In genomic region chr13:89146056-89146547, GRCm38 (mm10) we compare ENCODE assay signal across 13 mouse cellular contexts.
A peak's percentile ranks its signal among the peaks of the same experiment; 100 is the strongest.
DNase-seq lines count a peak whose midpoint lies in the region; ATAC-seq and TF ChIP-seq lines count a peak whose summit lies in the region.
"Had no signal": no experiment of that assay in that cellular context is flagged by ENCODE, and none has a peak within 500 bp of the region (broad histone marks: within the 10 kb centered on the region; RNA-seq: fewer than 3 reads in every experiment).

No protein-coding gene starts in this region.

- no peak for TF ChIP-seq POLR2A in MEL (IDR thresholded peaks at IDR 0.05; ENCODE audit: control insufficient read depth in 1 of 2, insufficient read depth in 1 of 2, low read depth in 1 of 2, low read length in 2 of 2, poor library complexity in 1 of 2)

- peak overlapping the region; percentile 16; the same call in 1 of the 2 replicates for H3K27ac ChIP-seq in heart, embryonic 12.5 days (ENCODE audit: poor library complexity, severe bottlenecking)
- no peak overlapping the region for H3K27ac ChIP-seq in MEL (ENCODE audit: control insufficient read depth, low read depth, low read length)
- no peak overlapping the region for H3K27ac ChIP-seq in forebrain, postnatal 0 days (ENCODE audit: low read depth, low read length)
- peak overlapping the region; percentile 17; the same call in 1 of the 2 replicates for H3K27ac ChIP-seq in midbrain, embryonic 13.5 days
- H3K27ac ChIP-seq: heart, adult 2 months had no signal

- H3K27me3 ChIP-seq in heart, embryonic 12.5 days (replicated peaks) = no peaks in the 10 kb centered on the region
- no peaks in the 10 kb centered on the region for H3K27me3 ChIP-seq in MEL (ENCODE audit: control insufficient read depth in 1 of 2, insufficient read depth in 2 of 2, low read length in 2 of 2)
- no peaks in the 10 kb centered on the region for H3K27me3 ChIP-seq in forebrain, postnatal 0 days (ENCODE audit: insufficient read depth, low read length)
- no peaks in the 10 kb centered on the region for H3K27me3 ChIP-seq in midbrain, embryonic 13.5 days

- no peak for TF ChIP-seq EP300 in MEL (IDR thresholded peaks at IDR 0.05; ENCODE audit: low read depth in 1 of 2, low read length in 2 of 2)

- no peak for ATAC-seq in heart, embryonic 12.5 days (ENCODE audit: insufficient number of reproducible peaks, low FRiP score)
- ATAC-seq in forebrain, postnatal 0 days = peak; percentile 29; the same call in 1 of the 2 replicates
- peak; percentile 78 for ATAC-seq in midbrain, embryonic 13.5 days

- no peak for TF ChIP-seq RAD21 in MEL (IDR thresholded peaks at IDR 0.05; ENCODE audit: low read depth, low read length)

- no peaks in the 10 kb centered on the region for H3K79me2 ChIP-seq in MEL (ENCODE audit: control insufficient read depth, insufficient read depth, low read length, poor library complexity)

- no peak for TF ChIP-seq CTCF in MEL (IDR thresholded peaks at IDR 0.05 in 2 of 3, conservative IDR thresholded peaks at IDR 0.05 in 1 of 3; ENCODE audit: control insufficient read depth in 1 of 3, insufficient read depth in 1 of 3, low read depth in 2 of 3, low read length in 3 of 3, poor library complexity in 1 of 3, severe bottlenecking in 1 of 3)
- TF ChIP-seq CTCF in forebrain, postnatal 0 days (IDR thresholded peaks at IDR 0.05; ENCODE audit: low read depth) = no peak

- no peak for DNase-seq in heart, adult 8-10 months (ENCODE audit: low spot score)
- DNase-seq in MEL (ENCODE audit: low read depth, low spot score) = peak; percentile 24
- peak; percentile 12 for DNase-seq in forebrain, postnatal 0 days
- DNase-seq in spleen, adult 18-20 months = no peak
- DNase-seq in adrenal gland, adult 2 months = no peak
- DNase-seq in heart, adult 9 months (ENCODE audit: low spot score in 2 of 2) = no peak
- DNase-seq: cerebellum, adult 11-12 months; heart, adult 2 months; kidney, adult 18-20 months; thymus, postnatal 25 days had no signal

- H3K4me2 ChIP-seq in heart, embryonic 12.5 days = peak overlapping the region; percentile 9; the same call in 1 of the 2 replicates
- H3K4me2 ChIP-seq in forebrain, postnatal 0 days (ENCODE audit: low read depth) = no peak overlapping the region
- no peak overlapping the region for H3K4me2 ChIP-seq in midbrain, embryonic 13.5 days (replicated peaks)

- H3K4me3 ChIP-seq in heart, embryonic 12.5 days = no peak overlapping the region
- H3K4me3 ChIP-seq in MEL (ENCODE audit: control insufficient read depth in 1 of 2, insufficient read depth in 1 of 2, low read depth in 2 of 2, low read length in 2 of 2) = no peak overlapping the region
- no peak overlapping the region for H3K4me3 ChIP-seq in forebrain, postnatal 0 days (ENCODE audit: low read depth, low read length)
- no peak overlapping the region for H3K4me3 ChIP-seq in midbrain, embryonic 13.5 days (replicated peaks)
- H3K4me3 ChIP-seq: erythroblast, embryonic 14.5 days; heart, adult 2 months had no signal

- H3K4me1 ChIP-seq in heart, embryonic 12.5 days (replicated peaks) = peaks cover 9% of the 10 kb centered on the region
- H3K4me1 ChIP-seq in MEL (ENCODE audit: control insufficient read depth in 1 of 2, insufficient read depth in 2 of 2, low read length in 2 of 2) = 0 out of 4 replicates have a peak, but pooled peaks cover 0 to 6% of the 10 kb centered on the region in 2 experiments
- H3K4me1 ChIP-seq in forebrain, postnatal 0 days (ENCODE audit: insufficient read depth) = 0 out of 2 replicates have a peak, but pooled peaks cover 3% of the 10 kb centered on the region
- peaks cover 7% of the 10 kb centered on the region for H3K4me1 ChIP-seq in midbrain, embryonic 13.5 days (replicated peaks)

- H3K9me3 ChIP-seq in heart, embryonic 12.5 days (replicated peaks) = no peaks in the 10 kb centered on the region
- no peaks in the 10 kb centered on the region for H3K9me3 ChIP-seq in MEL (replicated peaks; ENCODE audit: insufficient read depth, low read length)
- H3K9me3 ChIP-seq in forebrain, postnatal 0 days (ENCODE audit: low read length) = no peaks in the 10 kb centered on the region
- no peaks in the 10 kb centered on the region for H3K9me3 ChIP-seq in midbrain, embryonic 13.5 days

- H3K36me3 ChIP-seq in heart, embryonic 12.5 days = no peaks in the 10 kb centered on the region
- H3K36me3 ChIP-seq in MEL (ENCODE audit: control insufficient read depth in 1 of 2, insufficient read depth in 2 of 2, low read length in 2 of 2) = no peaks in the 10 kb centered on the region
- no peaks in the 10 kb centered on the region for H3K36me3 ChIP-seq in forebrain, postnatal 0 days (ENCODE audit: insufficient read depth)
- H3K36me3 ChIP-seq in midbrain, embryonic 13.5 days = no peaks in the 10 kb centered on the region

- 17% methylated on average over 4 of the region's 4 CpGs for WGBS in heart, embryonic 12.5 days
- 35% methylated on average over 4 of the region's 4 CpGs for WGBS in forebrain, postnatal 0 days
- 15% methylated on average over 4 of the region's 4 CpGs for WGBS in midbrain, embryonic 13.5 days

- no peak overlapping the region for H3K9ac ChIP-seq in heart, embryonic 12.5 days
- H3K9ac ChIP-seq in MEL (ENCODE audit: control insufficient read depth, low read depth, low read length, poor library complexity, severe bottlenecking) = no peak overlapping the region
- no peak overlapping the region for H3K9ac ChIP-seq in forebrain, postnatal 0 days
- no peak overlapping the region for H3K9ac ChIP-seq in midbrain, embryonic 13.5 days (replicated peaks)

TF ChIP-seq in MEL, 35 proteins besides CTCF, POLR2A, EP300 and RAD21:
- TF ChIP-seq GATA1 (IDR thresholded peaks at IDR 0.05; ENCODE audit: low read depth, low read length) (peak; percentile 34; the same call in 1 of the 2 replicates), CHD1 (IDR thresholded peaks at IDR 0.05; ENCODE audit: low read depth, low read length) (no peak)

Comparison
In these comparisons a context has a peak if more than half of its experiments do, and no peak if none do; other contexts are left out.
1. H3K27ac ChIP-seq: peak in heart, embryonic 12.5 days (single experiment) and midbrain, embryonic 13.5 days (single experiment); none in MEL (single experiment) and forebrain, postnatal 0 days (single experiment).
2. DNase-seq: peak in MEL (single experiment) and forebrain, postnatal 0 days (single experiment); none in heart, adult 8-10 months (single experiment), spleen, adult 18-20 months (0 of 2), adrenal gland, adult 2 months (single experiment) and heart, adult 9 months (0 of 2).